Mouse (Mus musculus) ovary, postnatal 36 days (tissue): ENCODE results near the gene Guca1b.
"Not testable (repeated sequence)": the region's sequence is repeated elsewhere in the genome, so short reads cannot be mapped to it uniquely, and the experiment has no call there.

Experiments
- DNase-seq: peaks from one replicate; pipeline ENCODE4 v3.0.0; 2022; ENCODE audit warnings: low spot score, mixed read lengths

Gene Guca1b

DNA sequence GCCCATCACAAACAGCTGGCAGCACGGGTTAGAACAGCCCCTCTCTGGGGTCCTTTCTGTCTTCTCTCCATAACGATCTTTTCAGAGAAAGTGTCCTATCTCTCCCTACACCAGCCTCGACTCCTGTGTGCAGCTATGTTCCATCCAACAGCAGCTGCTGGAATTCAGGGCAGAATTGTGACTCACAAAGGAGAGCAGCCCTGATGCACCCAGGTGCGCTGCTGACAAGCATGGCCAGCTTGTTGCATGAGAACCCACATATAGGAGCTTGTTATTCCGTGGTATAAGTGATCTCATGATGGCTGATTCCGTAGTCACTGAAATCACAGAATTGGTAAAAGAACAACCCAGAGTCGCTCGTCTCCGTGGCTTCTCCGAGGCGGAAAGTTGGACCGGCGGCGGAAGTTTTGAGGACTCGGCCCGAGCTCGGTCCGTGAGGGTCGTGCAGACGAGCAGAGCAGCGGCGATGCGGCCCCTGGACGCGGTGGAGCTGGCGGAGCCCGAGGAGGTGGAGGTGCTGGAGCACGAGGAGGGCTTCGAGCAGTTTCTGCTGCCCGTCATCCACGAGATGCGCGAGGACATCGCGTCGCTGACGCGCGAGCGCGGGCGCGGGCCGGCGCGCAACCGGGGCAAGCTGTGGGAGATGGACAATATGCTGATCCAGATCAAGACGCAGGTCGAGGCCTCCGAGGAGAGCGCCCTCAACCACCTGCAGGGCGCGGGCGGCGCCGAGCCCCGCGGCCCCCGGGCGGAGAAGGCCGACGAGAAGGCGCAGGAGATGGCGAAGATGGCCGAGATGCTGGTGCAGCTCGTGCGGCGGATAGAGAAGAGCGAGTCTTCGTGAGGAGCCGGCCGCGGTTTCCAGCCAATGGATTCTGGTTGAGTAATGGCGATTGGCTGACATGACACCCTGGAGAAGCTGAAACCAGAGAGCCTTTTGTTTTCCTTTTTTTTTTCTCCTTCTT lies 25.0 kb downstream of the Guca1b start:
- DNase-seq = peak; percentile 27

- no peak for DNase-seq
Observed at GRCm38 (mm10) chr17:47420195-47420594, 35.0 kb downstream of the Guca1b start.

DNA sequence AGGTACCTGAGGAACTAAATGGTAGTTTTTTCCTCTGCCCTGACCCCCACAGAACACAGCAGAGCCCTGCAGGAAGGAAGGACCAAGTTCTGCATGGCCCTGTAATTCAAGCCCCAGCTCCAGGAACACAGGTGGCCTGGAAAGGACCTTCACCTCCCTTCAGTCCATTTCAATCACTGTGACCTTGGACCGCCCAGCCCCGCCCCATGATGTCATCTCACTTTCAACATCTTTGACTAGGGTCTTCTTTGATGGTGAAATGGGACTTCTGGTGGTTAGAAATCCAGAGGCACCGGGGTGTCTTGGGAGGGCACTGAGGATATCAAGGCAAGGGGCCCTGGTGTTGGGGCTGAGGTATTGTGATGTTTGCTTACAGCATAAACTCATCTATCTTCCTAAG lies 36.4 kb downstream of the Guca1b start:
- DNase-seq = no peak

DNA sequence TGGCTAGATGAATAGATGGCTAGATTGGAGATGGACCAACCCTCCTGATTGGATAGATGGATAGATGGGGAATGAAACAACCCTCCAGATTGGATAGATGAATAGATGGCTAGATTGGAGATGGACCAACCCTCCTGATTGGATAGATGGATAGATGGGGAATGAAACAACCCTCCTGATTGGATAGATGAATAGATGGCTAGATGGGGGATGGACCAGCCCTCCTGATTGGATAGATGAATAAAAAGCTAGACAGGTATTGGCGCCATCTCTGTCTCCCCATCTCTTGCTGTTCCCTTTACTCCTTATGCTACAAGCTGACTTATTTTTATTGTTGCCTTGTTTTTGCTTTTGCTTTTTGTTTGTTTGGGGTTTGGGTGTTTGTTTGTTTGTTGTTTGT lies 37.4 kb downstream of the Guca1b start:
- not testable (repeated sequence) for DNase-seq

GRCm38 (mm10) chr17:47424186-47424585 lies 39.0 kb downstream of the Guca1b start:
- no peak for DNase-seq

DNA sequence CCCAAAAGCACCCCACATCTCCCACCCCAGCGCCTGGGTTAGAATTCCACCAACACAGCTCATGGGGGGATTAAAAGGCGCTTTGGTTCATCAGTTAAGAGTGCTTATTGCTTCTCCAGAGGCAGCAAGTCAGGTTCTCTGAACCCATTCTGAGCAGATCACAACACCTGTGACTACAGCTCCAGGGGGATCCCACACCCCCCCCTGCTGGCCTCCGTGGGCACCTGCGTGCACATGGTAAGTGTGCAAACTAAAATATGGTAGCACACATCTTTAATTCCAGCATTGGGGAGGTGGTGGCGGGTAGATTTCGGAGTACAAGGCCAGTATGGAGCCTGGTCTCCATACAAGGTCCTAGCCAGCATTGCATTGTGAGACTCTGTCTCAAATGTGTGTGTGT lies 42.1 kb downstream of the Guca1b start:
- DNase-seq = no peak

- DNase-seq = peak; percentile 41
Observed at GRCm38 (mm10) chr17:47428831-47429304, 43.7 kb downstream of the Guca1b start.

DNA sequence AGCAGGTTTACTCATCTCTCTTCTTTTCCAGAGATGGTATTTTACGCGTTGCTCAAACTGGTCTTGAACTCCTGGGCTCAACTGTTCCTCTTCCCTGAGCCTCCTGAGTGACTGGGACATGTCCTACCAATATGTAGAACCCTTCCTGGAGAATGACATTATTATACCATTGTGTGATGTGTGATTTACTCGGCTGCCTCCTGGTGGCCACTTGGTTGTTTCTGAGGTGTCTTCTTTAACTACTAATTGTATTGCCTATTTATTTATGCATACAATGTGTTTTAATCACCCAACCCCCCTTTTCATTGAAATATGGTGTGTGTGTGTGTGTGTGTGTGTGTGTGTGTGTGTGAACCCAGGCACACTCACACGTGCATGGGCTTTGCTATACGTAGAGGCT lies 45.6 kb downstream of the Guca1b start:
- DNase-seq = no peak

DNA sequence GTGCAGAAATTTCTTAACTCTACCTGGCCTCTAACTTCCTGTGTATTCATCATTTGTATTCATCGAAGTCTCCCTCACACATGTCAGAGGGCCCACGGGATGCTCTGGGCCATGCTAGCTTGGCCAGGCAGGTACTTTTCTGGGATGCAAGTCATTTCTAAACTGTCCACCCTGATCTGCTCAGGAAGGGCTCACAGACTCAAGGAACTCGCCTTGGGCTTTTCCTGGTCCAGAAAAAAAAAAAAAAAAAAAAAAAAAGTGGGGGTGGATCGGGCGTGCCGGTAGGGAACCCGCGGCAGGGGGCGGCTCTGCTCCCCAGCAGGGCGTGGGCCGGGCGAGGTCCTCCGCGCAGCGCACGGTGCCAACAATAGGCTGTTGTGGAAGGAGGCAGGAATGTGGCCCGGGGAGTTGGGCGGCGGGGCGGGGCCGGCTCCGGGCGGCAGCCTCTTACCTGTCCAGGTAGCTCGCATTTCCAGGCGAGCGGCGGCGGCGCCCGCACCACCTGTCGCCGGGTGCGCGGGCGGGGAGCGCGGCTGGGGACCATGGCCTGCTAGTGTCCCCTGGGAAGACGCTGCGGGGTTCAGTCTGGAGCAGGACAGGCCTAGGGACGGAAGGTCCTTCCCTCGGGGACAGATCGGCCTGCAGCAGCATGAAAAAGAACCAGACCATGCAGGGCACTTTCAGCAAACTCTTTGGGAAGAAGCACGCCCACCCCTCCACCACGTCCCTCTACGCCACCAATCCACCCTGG lies 51.1 kb downstream of the Guca1b start, which contains the start of gene AI661453:
AI661453 (plus strand) TSS at position 460 of the 751 bp plus-strand sequence.
- peak; percentile 65 for DNase-seq

GRCm38 (mm10) chr17:47436907-47437547 lies 51.8 kb downstream of the Guca1b start, which contains the start of gene 1700001C19Rik:
TSS of gene 1700001C19Rik (minus strand) at chr17:47437376.
- DNase-seq = no peak

- DNase-seq = no peak
Observed at GRCm38 (mm10) chr17:47438611-47439010, 53.4 kb downstream of the Guca1b start.

GRCm38 (mm10) chr17:47439396-47440028 lies 54.3 kb downstream of the Guca1b start:
- no peak for DNase-seq

GRCm38 (mm10) chr17:47440359-47440890 lies 55.2 kb downstream of the Guca1b start:
- no peak for DNase-seq

DNA sequence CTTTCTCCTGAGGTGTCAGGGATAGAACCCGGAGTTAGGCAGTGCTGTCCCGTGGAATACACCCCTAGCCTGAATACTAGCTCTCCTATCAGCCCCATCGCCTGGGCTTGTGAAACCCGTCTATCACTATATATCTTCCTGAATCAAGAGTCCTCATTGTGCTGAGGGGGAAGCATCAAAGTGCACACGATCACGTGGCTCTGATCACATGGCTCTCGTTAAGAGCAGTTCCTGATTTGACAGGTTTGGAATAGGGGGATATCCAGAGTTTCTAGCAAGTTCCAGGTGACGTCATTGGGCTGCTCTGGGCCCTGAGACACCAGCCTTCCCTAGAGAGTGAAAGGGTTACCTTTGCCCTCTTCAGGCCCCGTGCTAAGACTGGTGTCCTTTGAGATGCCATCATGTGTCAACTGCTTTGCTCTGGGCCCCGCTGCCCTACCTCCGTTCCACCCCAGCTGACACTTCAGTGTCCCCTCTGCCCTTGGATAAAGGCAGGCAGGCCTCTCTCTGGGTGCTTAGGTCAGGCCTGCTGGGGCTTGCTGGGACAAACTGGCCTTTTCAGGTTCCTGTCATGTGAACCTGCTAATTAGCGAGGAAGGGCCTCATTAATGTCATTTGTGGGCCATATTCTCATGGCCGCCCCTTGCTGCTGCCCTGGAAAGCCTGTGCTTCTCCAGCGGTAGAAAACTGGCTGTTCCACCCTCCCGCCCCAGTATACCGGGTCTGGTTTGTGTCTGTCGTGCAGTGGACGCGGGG lies 56.3 kb downstream of the Guca1b start:
- no peak for DNase-seq

DNA sequence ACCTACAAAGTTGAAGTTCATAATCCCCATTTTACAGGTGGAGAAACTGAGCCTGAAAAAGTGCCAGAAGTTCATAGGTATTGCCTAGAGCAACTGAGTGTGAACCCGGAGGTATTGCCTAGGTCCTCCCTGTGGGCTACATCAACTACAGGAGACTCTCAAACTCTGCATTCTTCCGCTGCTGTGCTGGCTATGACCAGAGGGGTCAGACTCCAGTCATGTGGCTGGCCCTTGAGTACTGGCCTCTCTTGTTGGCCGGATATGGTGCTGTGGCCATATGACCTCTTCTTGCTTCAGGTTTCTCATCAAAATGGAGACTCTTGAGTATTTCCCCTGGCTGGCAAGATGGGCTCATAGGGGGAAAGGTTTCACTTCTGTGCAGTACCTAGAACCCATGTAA lies 57.1 kb downstream of the Guca1b start:
- DNase-seq = no peak
